Mouse (Mus musculus): ENCODE measurements at regions not wholly inside any gene's neighbourhood (a gene's known extent, or its start where the extent isn't known, plus 50 kb on each side); places are given as distances from the start of the nearest gene placed in this dataset.

DNA sequence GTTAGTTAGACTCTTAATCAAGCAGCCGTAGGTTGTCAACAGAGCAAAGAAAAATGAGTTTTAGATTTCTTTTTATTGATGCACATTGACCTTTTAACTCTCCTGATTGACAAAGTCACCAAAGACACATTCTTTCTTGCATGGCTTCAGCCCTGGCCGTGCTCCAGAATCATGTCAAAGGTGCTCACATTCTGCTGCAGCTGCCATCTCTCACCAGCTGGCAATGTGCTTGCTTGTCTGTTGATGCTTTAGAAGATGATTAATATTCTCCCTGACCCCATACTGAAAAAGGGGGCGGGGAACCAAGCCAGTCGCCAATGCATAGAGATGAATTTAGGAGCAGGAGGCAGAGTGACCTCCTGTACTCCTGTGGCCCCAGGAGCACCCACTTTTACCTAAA lies 510.1 kb downstream of the Hace1 start:
- TF ChIP-seq POLR2A (IDR thresholded peaks at IDR 0.05; ENCODE audit: low read depth, low read length), result no peak
- no peak for TF ChIP-seq CTCF (IDR thresholded peaks at IDR 0.05; ENCODE audit: borderline replicate concordance, insufficient read depth, low read length)
